Mouse (Mus musculus): Measurements from ENCODE around the gene Krtap5-1. TPM values are rescaled to one million over a fixed set of nuclear protein-coding genes. Genes with fewer than 3 reads are reported as not detected.
"Not testable (repeated sequence)": the region's sequence is repeated elsewhere in the genome, so short reads cannot be mapped to it uniquely, and the experiment has no call there.

Krtap5-1 gene
- polyA plus RNA-seq, 1 experiment from 2014 or later: not detected

- Histone ChIP-seq H3K9ac (ENCODE audit: low read length) (peak overlapping the region; percentile 77), H3K4me3 (ENCODE audit: low read length) (peak overlapping the region; percentile 79), H3K4me1 (ENCODE audit: control insufficient read depth, insufficient read depth, low read length) (peaks cover 17% of the 10 kb centered on the region), H3K4me2 (ENCODE audit: low read depth, low read length) (peak overlapping the region; percentile 79), H3K27ac (ENCODE audit: low read length) (peak overlapping the region; percentile 84), H3K27me3 (ENCODE audit: control insufficient read depth, insufficient read depth, low read length) (peaks cover 2% of the 10 kb centered on the region; the same call in 1 of the 2 replicates), H3K36me3 (ENCODE audit: control insufficient read depth, insufficient read depth) (no peaks in the 10 kb centered on the region), H3K9me3 (replicated peaks; ENCODE audit: control insufficient read depth, low read length) (no peaks in the 10 kb centered on the region)
- under 1% methylated on average over 38 of the region's 38 CpGs for WGBS
- ATAC-seq (replicated peaks; ENCODE audit: extremely low read depth, insufficient read depth, low FRiP score): peak; percentile 63; the same call in 1 of the 2 replicates
These were observed 12.8 kb downstream of the Krtap5-1 start for GRCm38 (mm10) chr7:142284023-142284591.

GRCm38 (mm10) chr7:142282847-142283246 is 14.1 kb downstream of the Krtap5-1 start:
- peaks cover 17% of the 10 kb centered on the region for H3K4me1 ChIP-seq (ENCODE audit: control insufficient read depth, insufficient read depth, low read length)
- not testable (repeated sequence) for H3K4me2 ChIP-seq (ENCODE audit: low read depth, low read length); H3K9ac ChIP-seq (ENCODE audit: low read length); H3K9me3 ChIP-seq (replicated peaks; ENCODE audit: control insufficient read depth, low read length); ATAC-seq (replicated peaks; ENCODE audit: extremely low read depth, insufficient read depth, low FRiP score); H3K27me3 ChIP-seq (ENCODE audit: control insufficient read depth, insufficient read depth, low read length); H3K4me3 ChIP-seq (ENCODE audit: low read length); H3K27ac ChIP-seq (ENCODE audit: low read length); H3K36me3 ChIP-seq (ENCODE audit: control insufficient read depth, insufficient read depth)
- 27% methylated on average over 2 of the region's 2 CpGs for WGBS

- H3K36me3 ChIP-seq (ENCODE audit: control insufficient read depth, insufficient read depth); ATAC-seq (replicated peaks; ENCODE audit: extremely low read depth, insufficient read depth, low FRiP score); H3K4me3 ChIP-seq (ENCODE audit: low read length); H3K27ac ChIP-seq (ENCODE audit: low read length); H3K9ac ChIP-seq (ENCODE audit: low read length); H3K9me3 ChIP-seq (replicated peaks; ENCODE audit: control insufficient read depth, low read length); H3K27me3 ChIP-seq (ENCODE audit: control insufficient read depth, insufficient read depth, low read length); H3K4me2 ChIP-seq (ENCODE audit: low read depth, low read length): not testable (repeated sequence)
- 76% methylated on average over 1 of the region's 1 CpGs for WGBS
- H3K4me1 ChIP-seq (ENCODE audit: control insufficient read depth, insufficient read depth, low read length): peaks cover 10% of the 10 kb centered on the region; the same call in 1 of the 2 replicates
These were observed 17.6 kb downstream of the Krtap5-1 start for GRCm38 (mm10) chr7:142279291-142279690.

- not testable (repeated sequence) for ATAC-seq (replicated peaks; ENCODE audit: extremely low read depth, insufficient read depth, low FRiP score); H3K27me3 ChIP-seq (ENCODE audit: control insufficient read depth, insufficient read depth, low read length); H3K9me3 ChIP-seq (replicated peaks; ENCODE audit: control insufficient read depth, low read length); H3K36me3 ChIP-seq (ENCODE audit: control insufficient read depth, insufficient read depth); H3K9ac ChIP-seq (ENCODE audit: low read length); H3K4me2 ChIP-seq (ENCODE audit: low read depth, low read length); H3K4me1 ChIP-seq (ENCODE audit: control insufficient read depth, insufficient read depth, low read length); H3K27ac ChIP-seq (ENCODE audit: low read length); H3K4me3 ChIP-seq (ENCODE audit: low read length)
- WGBS: 0% methylated on average over 3 of the region's 3 CpGs
These were observed 18.7 kb downstream of the Krtap5-1 start for GRCm38 (mm10) chr7:142278183-142278582.

GRCm38 (mm10) chr7:142274263-142274662 is 22.7 kb downstream of the Krtap5-1 start, which contains the start of gene Gm4559:
Gm4559 (minus strand) TSS chr7:142274363.
- H3K27ac ChIP-seq (ENCODE audit: low read length); H3K9me3 ChIP-seq (replicated peaks; ENCODE audit: control insufficient read depth, low read length); ATAC-seq (replicated peaks; ENCODE audit: extremely low read depth, insufficient read depth, low FRiP score); H3K36me3 ChIP-seq (ENCODE audit: control insufficient read depth, insufficient read depth); H3K4me2 ChIP-seq (ENCODE audit: low read depth, low read length); H3K27me3 ChIP-seq (ENCODE audit: control insufficient read depth, insufficient read depth, low read length); H3K4me3 ChIP-seq (ENCODE audit: low read length); H3K9ac ChIP-seq (ENCODE audit: low read length); H3K4me1 ChIP-seq (ENCODE audit: control insufficient read depth, insufficient read depth, low read length): not testable (repeated sequence)

- not testable (repeated sequence) for H3K27me3 ChIP-seq (ENCODE audit: control insufficient read depth, insufficient read depth, low read length); ATAC-seq (replicated peaks; ENCODE audit: extremely low read depth, insufficient read depth, low FRiP score); H3K9me3 ChIP-seq (replicated peaks; ENCODE audit: control insufficient read depth, low read length); H3K9ac ChIP-seq (ENCODE audit: low read length); H3K27ac ChIP-seq (ENCODE audit: low read length); H3K4me2 ChIP-seq (ENCODE audit: low read depth, low read length); H3K4me3 ChIP-seq (ENCODE audit: low read length); H3K4me1 ChIP-seq (ENCODE audit: control insufficient read depth, insufficient read depth, low read length); H3K36me3 ChIP-seq (ENCODE audit: control insufficient read depth, insufficient read depth)
- WGBS: 40% methylated on average over 1 of the region's 1 CpGs
These were observed 38.7 kb downstream of the Krtap5-1 start, which contains the start of gene Gm2431 for GRCm38 (mm10) chr7:142258254-142258653. Gm2431 (minus strand) TSS chr7:142258354.

- Histone ChIP-seq H3K9me3 (replicated peaks; ENCODE audit: control insufficient read depth, low read length) (no peaks in the 10 kb centered on the region), H3K4me3 (ENCODE audit: low read length) (no peak overlapping the region), H3K27ac (ENCODE audit: low read length) (no peak overlapping the region), H3K36me3 (ENCODE audit: control insufficient read depth, insufficient read depth) (no peaks in the 10 kb centered on the region), H3K27me3 (ENCODE audit: control insufficient read depth, insufficient read depth, low read length) (0 out of 2 replicates have a peak, but pooled peaks cover 2% of the 10 kb centered on the region), H3K9ac (ENCODE audit: low read length) (no peak overlapping the region), H3K4me2 (ENCODE audit: low read depth, low read length) (no peak overlapping the region), H3K4me1 (ENCODE audit: control insufficient read depth, insufficient read depth, low read length) (no peaks in the 10 kb centered on the region)
- WGBS: 0% methylated on average over 2 of the region's 2 CpGs
- ATAC-seq (replicated peaks; ENCODE audit: extremely low read depth, insufficient read depth, low FRiP score): no peak
These were observed 41.4 kb downstream of the Krtap5-1 start for GRCm38 (mm10) chr7:142255517-142255916.

- no peaks in the 10 kb centered on the region for H3K36me3 ChIP-seq (ENCODE audit: control insufficient read depth, insufficient read depth)
- no peak overlapping the region for H3K4me2 ChIP-seq (ENCODE audit: low read depth, low read length)
- no peaks in the 10 kb centered on the region for H3K9me3 ChIP-seq (replicated peaks; ENCODE audit: control insufficient read depth, low read length)
- WGBS: 2% methylated on average over 1 of the region's 1 CpGs
- no peak overlapping the region for H3K4me3 ChIP-seq (ENCODE audit: low read length)
- H3K27me3 ChIP-seq (ENCODE audit: control insufficient read depth, insufficient read depth, low read length): 0 out of 2 replicates have a peak, but pooled peaks cover 2% of the 10 kb centered on the region
- no peak overlapping the region for H3K27ac ChIP-seq (ENCODE audit: low read length)
- no peak overlapping the region for H3K9ac ChIP-seq (ENCODE audit: low read length)
- H3K4me1 ChIP-seq (ENCODE audit: control insufficient read depth, insufficient read depth, low read length): no peaks in the 10 kb centered on the region
- ATAC-seq (replicated peaks; ENCODE audit: extremely low read depth, insufficient read depth, low FRiP score): no peak
These were observed 47.1 kb downstream of the Krtap5-1 start for GRCm38 (mm10) chr7:142249824-142250223.

Measured in heart, embryonic 16.5 days (tissue).